Mouse (Mus musculus) intestine, postnatal 0 days (tissue): Measurements from ENCODE around the gene Unc45b. TPM values are rescaled to one million over a fixed set of nuclear protein-coding genes. Genes with fewer than 3 reads are reported as not detected.

ENCODE experiments used
- ATAC-seq: fragments of 200-750 bp; cut with Nextera tagmentation; 2 replicates; pipeline ENCODE4 v1.8.0; 2017; ENCODE audit warnings: mild to moderate bottlenecking, moderate TSS enrichment, moderate library complexity
- H3K27ac ChIP-seq: fragments of 300-500 bp; sonication (generic); 2 replicates; pipeline ENCODE4 v1.5.1; 2014; ENCODE audit warnings: mild to moderate bottlenecking, low read depth, low read length, moderate library complexity
- H3K27me3 ChIP-seq: fragments of 300-500 bp; sonication (generic); replicated peaks from 2 replicates; pipeline ENCODE4 v1.6.1; 2014; ENCODE audit warnings: low read length, mixed read lengths; ENCODE audit not compliant: control insufficient read depth, insufficient read depth
- H3K36me3 ChIP-seq: fragments of 300-500 bp; sonication (generic); 2 replicates; pipeline ENCODE4 v1.6.1; 2014; ENCODE audit warnings: mild to moderate bottlenecking, moderate library complexity; ENCODE audit not compliant: control insufficient read depth, insufficient read depth
- H3K4me1 ChIP-seq: fragments of 300-500 bp; sonication (generic); replicated peaks from 2 replicates; pipeline ENCODE4 v1.6.1; 2014; ENCODE audit warnings: antibody characterized with exemption, low read length, mixed read lengths; ENCODE audit not compliant: control insufficient read depth, insufficient read depth
- H3K4me2 ChIP-seq: fragments of 300-500 bp; sonication (generic); replicated peaks from 2 replicates; pipeline ENCODE4 v1.6.1; 2014; ENCODE audit warnings: low read depth, mild to moderate bottlenecking, moderate library complexity
- H3K4me3 ChIP-seq: fragments of 300-500 bp; sonication (generic); 2 replicates; pipeline ENCODE4 v1.5.1; 2014; ENCODE audit warnings: low read depth, low read length
- H3K9ac ChIP-seq: fragments of 300-500 bp; sonication (generic); 2 replicates; pipeline ENCODE4 v1.6.1; 2014; ENCODE audit warnings: mild to moderate bottlenecking, low read depth, low read length
- H3K9me3 ChIP-seq: fragments of 300-500 bp; sonication (generic); 2 replicates; pipeline ENCODE4 v1.6.1; 2016; ENCODE audit warnings: mixed run types; ENCODE audit not compliant: control insufficient read depth
- CTCF ChIP-seq: sonication (generic); IDR thresholded peaks from 2 replicates; pipeline ENCODE4 v1.5.1; 2016; ENCODE audit warnings: low read depth, mild to moderate bottlenecking, control low read depth, antibody characterized with exemption, moderate library complexity
- WGBS: fragments of 180-500 bp; shearing (Covaris S2); extraction: QIAGEN DNeasy Blood & Tissue Kit; methylation state at CpG from one replicate; pipeline ENCODE4 v1.1.7; 2014; 5-methylcytosine and 5-hydroxymethylcytosine counted together
- polyA plus RNA-seq: library from polyadenylated mRNA; unstranded; fragments of >200 nt; fragmentation: Nextera tagmentation; extraction: Ambion mirVana; gene quantifications from 2 replicates; pipeline ENCODE4 v1.2.1, GENCODE M21; 2015

Unc45b gene
- polyA plus RNA-seq, 1 experiment from 2014 or later: 1.9 TPM

GRCm38 (mm10) chr11:82933186-82933585 is 22.8 kb downstream of the Unc45b start:
- Histone ChIP-seq H3K4me3 (peak overlapping the region; percentile 47), H3K27ac (no peak overlapping the region), H3K4me2 (peak overlapping the region; percentile 91), H3K27me3 (peaks cover 46% of the 10 kb centered on the region), H3K9ac (no peak overlapping the region), H3K4me1 (no peaks in the 10 kb centered on the region), H3K36me3 (no peaks in the 10 kb centered on the region), H3K9me3 (no peaks in the 10 kb centered on the region)
- WGBS: 2% methylated on average over 29 of the region's 29 CpGs
- no peak for ATAC-seq
- TF ChIP-seq CTCF: no peak

GRCm38 (mm10) chr11:82943336-82943735 is 33.0 kb downstream of the Unc45b start:
- no peak for ATAC-seq
- no peak for TF ChIP-seq CTCF
- Histone ChIP-seq H3K4me1 (no peaks in the 10 kb centered on the region), H3K27me3 (no peaks in the 10 kb centered on the region), H3K27ac (no peak overlapping the region), H3K9ac (no peak overlapping the region), H3K4me3 (no peak overlapping the region), H3K4me2 (no peak overlapping the region), H3K36me3 (no peaks in the 10 kb centered on the region), H3K9me3 (no peaks in the 10 kb centered on the region)
- 57% methylated on average over 6 of the region's 6 CpGs for WGBS

GRCm38 (mm10) chr11:82945636-82946035 is 35.3 kb downstream of the Unc45b start:
- Histone ChIP-seq H3K27ac (no peak overlapping the region), H3K36me3 (no peaks in the 10 kb centered on the region), H3K9ac (no peak overlapping the region), H3K4me1 (no peaks in the 10 kb centered on the region), H3K9me3 (no peaks in the 10 kb centered on the region), H3K27me3 (peaks cover 3% of the 10 kb centered on the region; the same call in 1 of the 2 replicates), H3K4me3 (no peak overlapping the region), H3K4me2 (no peak overlapping the region)
- 53% methylated on average over 2 of the region's 2 CpGs for WGBS
- no peak for TF ChIP-seq CTCF
- ATAC-seq: no peak

- Histone ChIP-seq H3K4me2 (no peak overlapping the region), H3K4me1 (no peaks in the 10 kb centered on the region), H3K9ac (no peak overlapping the region), H3K9me3 (no peaks in the 10 kb centered on the region), H3K36me3 (no peaks in the 10 kb centered on the region), H3K27me3 (peaks cover 19% of the 10 kb centered on the region), H3K27ac (no peak overlapping the region), H3K4me3 (no peak overlapping the region)
- 50% methylated on average over 4 of the region's 4 CpGs for WGBS
- ATAC-seq: no peak
- no peak for TF ChIP-seq CTCF
Measured at GRCm38 (mm10) chr11:82947457-82947856, 37.1 kb downstream of the Unc45b start.

GRCm38 (mm10) chr11:82949036-82949435 is 38.7 kb downstream of the Unc45b start:
- H3K36me3 ChIP-seq: no peaks in the 10 kb centered on the region
- H3K27ac ChIP-seq: no peak overlapping the region
- H3K4me2 ChIP-seq: no peak overlapping the region
- no peaks in the 10 kb centered on the region for H3K9me3 ChIP-seq
- ATAC-seq: no peak
- H3K4me1 ChIP-seq: no peaks in the 10 kb centered on the region
- H3K27me3 ChIP-seq: peaks cover 27% of the 10 kb centered on the region
- 79% methylated on average over 9 of the region's 9 CpGs for WGBS
- no peak for TF ChIP-seq CTCF
- no peak overlapping the region for H3K9ac ChIP-seq
- H3K4me3 ChIP-seq: no peak overlapping the region

- TF ChIP-seq CTCF: no peak
- H3K4me3 ChIP-seq: peak within 1 kb of the TSS; percentile 22; the same call in 1 of the 2 replicates
- peak within 1 kb of the TSS; percentile 11; the same call in 1 of the 2 replicates for H3K27ac ChIP-seq
- peak within 1 kb of the TSS; percentile 5; the same call in 1 of the 2 replicates for H3K9ac ChIP-seq
- no peaks in the 10 kb centered on the region for H3K4me1 ChIP-seq
- no peak for ATAC-seq
- H3K27me3 ChIP-seq: peaks cover 33% of the 10 kb centered on the region
- 12% methylated on average over 10 of the region's 10 CpGs for WGBS
- H3K36me3 ChIP-seq: no peaks in the 10 kb centered on the region
- H3K4me2 ChIP-seq: peak within 1 kb of the TSS; percentile 46
- no peaks in the 10 kb centered on the region for H3K9me3 ChIP-seq
Measured at GRCm38 (mm10) chr11:82950736-82951481, 40.6 kb downstream of the Unc45b start, which contains the start of gene Slfn5. Gene Slfn5 (plus strand): TSS chr11:82951349.
